Mouse (Mus musculus) erythroid progenitor cell, adult 5-6 weeks (primary cell): ENCODE measurements around the gene Rabif. TPM values are rescaled to one million over a fixed set of nuclear protein-coding genes. Genes with fewer than 3 reads are reported as not detected.

Source experiments
- ATAC-seq: replicated peaks from 2 replicates; pipeline ENCODE4 v1.8.0; 2016; ENCODE audit warnings: moderate number of reproducible peaks, mild to moderate bottlenecking, moderate TSS enrichment, inconsistent platforms; ENCODE audit not compliant: poor library complexity, low FRiP score, severe bottlenecking
- total RNA-seq, 2 experiments: library from RNA; stranded (forward) in 1 of 2; stranded (reverse) in 1 of 2; fragments of 150-400 nt in 1 of 2; fragments of 186-747, 209-891 nt in 1 of 2; gene quantifications; 2 replicates each; pipeline versions ENCODE4 v1.2.3 to v1.2.4; 2015 to 2017; ENCODE audit warnings: low replicate concordance in 2 of 2

Gene Rabif
- total RNA-seq, 2 experiments from 2014 or later, result 3.6 to 18.4 TPM

DNA sequence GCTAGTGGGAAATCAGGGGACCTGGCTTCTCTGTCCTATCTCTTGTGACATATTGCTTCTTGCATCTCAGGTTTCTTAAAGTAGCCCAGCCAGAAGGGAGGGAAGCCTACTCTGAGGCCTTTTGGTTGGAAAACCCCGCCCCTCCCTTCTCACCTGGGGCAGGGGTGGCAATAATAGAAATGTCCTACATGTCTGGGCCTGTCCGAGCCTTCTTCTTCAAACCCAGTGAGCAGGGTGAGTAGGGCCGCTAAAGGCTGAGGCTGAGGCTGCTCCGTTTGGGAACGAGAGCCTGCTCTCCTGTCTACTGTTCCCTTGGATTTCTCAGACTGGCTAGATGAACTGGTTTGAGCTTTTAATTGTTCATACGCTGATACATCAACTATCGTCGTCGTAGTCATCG is 46.2 kb downstream of the Rabif start:
- ATAC-seq, result no peak

DNA sequence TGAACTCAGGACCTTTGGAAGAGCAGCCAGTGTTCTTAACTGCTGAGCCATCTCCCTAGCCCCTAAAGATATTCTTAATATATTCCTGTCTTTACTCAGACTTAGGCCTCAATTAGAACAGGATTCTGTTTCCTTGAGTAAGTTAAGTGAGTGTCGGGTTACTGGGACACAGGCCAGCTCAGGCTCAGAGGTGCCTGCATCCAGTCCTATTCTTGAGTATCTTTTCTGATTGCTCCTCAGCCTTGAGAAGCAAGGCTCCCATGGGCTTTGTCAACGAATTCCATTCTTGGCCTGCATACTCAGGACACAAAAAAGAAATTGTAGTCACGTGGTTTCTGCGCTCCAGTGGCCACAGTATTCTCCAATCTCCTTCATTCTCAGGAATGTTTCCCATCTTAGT is 53.8 kb downstream of the Rabif start:
- ATAC-seq, result no peak

DNA sequence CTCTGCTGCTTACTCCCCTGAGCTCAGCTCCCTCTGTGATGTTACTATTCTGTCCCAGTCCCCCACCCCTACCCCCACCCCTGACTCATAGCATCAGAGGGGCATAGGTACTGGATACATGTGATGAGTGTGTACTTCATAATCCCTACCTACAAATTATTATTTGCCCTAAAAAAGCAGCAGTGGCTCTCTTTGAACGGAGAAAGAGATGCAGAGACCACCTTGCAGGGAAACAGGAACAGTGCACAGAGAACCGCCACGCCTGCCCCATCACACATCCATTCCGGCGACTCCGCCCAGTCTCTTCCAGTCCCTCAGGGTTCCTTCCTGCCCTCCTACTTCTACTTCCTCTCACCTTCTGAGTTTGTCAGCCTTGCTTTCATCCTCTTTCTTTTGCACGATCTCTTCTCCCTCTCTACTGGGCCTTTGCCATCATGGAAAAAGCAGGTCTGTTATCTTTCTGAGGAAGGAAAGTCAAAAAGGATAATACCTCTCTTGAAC is 55.2 kb downstream of the Rabif start, which contains the start of gene Mgat4e:
TSS of gene Mgat4e (minus strand) at position 51 of the 501 bp plus-strand sequence.
- no peak for ATAC-seq

DNA sequence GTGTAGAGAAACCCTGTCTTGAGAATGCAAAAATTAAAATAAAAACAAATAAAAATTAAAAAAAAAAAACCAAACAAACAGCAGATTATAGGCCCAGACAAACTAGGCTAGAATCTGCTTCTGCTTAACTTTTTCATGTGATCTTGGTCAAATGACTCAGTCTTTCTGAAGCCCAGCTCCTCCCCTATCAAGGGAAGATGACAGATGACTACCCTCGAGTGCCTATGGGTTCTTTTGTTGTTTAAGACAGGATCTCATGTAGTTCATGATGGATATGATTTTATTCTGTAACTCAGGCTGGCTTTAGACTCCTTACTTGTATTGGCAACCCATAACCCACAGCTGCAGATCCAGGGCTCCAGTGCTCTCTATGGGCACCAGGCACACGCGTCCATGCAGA is 57.4 kb downstream of the Rabif start:
- ATAC-seq, result no peak

DNA sequence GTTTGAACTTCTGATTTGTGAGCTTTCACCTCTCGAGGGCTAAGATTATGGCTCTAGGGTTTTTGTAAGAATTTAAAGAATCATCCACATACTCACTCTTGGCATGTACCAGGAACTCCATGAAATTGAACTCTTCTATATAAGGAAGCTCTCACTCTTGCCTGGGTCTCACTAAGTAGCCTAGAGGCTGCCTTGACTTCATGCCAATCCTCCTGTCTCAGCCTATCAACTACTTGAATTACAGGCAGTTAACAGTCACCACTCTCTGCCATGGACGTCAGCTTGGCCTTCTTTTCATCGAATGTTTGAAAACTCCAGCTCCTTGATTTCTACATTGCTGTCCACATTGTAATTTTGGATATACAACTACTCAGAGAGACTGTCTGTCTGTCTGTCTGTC is 57.9 kb downstream of the Rabif start:
- no peak for ATAC-seq

DNA sequence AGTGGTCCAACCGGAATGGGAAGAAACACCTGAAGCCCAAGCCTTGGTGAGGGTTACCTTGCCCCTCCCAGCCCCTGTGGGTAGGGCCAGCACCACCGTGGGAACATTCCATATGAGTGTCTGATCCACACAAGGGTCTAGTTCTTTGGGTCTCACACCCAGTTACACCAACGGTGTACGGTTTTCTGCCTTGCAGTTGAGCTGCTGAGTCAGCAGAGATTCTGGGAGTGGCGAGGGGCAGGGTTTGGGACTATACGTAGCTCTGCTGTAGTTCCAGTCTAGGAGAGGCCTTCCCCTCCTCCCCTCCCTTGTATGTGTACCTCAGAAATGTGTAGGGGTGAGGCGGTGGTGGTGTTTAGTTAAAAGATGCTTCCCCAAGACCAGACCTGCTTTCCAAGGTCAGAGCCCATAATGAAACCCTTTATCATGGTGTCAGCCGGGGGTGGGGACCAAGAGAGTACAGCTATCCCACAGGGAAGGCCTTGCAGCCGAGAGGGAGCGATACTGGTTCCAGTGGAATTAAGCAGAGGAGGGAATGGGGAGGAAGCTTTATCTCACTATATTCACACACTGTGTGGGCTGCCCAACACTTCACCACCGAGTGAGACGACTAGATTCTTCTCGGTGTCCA is 60.9 kb downstream of the Rabif start:
- no peak for ATAC-seq

DNA sequence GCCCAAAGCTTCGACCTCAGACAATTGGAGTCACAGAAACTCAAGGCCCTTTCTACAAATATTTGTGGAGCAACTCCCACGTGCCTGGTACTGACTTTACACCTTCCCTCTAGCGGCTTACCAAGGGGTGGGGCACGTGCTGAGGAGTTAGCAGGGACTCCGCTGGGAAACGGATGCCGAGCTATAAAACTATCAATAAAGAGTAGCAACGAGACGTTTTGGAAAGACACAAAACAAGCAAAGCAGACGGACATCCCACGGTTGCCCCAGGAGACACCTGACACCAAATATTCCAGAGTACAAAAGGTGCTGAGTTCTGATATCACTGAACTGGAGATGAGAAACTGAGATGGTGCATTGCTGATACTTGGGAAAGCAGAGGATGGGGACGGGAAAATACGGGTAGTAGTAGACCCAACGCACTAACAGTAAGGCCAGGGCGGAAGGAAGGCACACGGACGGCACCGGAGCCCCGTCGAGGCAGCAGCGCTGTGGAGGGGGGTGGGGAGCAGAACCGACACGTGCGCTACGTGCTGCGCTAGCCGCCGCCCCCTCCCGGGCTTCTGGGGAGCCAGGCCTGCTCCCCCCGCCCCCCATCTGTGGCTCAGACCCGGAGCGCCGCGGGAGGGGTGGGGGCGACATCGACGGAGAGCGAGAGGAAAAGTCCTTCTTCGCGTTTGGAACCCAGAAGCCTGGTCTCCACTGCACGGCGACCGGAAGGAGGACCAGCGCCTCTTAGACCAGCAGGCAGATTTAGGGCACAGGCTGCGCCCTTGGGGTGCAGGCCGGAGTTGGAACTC is 61.6 kb downstream of the Rabif start:
- ATAC-seq, result peak; percentile 12

DNA sequence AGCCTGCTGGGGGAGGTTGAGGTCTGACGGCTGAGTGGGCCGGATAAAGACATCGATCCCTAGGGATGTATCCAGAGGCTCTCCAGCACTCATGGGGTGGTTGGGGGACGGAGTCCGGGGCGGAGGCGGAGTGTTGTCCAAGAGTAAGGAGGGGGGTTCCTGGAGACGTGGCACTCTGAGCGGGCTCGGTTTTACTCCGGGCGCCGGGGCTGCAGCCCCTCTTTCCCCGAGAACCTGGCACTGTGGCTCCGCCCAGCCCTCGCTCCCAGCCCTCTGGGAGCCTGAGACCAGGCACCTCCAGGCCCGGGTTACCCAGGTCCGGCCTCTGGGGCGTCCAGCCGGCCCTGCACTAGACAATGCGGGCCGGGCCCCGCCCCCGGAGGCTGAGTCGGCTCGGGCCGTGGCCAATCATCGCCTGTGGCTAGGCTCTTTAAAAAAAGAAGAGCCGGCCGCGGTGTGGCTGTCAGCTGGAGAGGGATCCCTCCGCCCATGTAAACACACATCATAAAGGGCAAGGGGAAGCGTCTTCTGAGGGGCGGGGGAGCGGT is 62.3 kb downstream of the Rabif start:
- ATAC-seq, result peak; percentile 85

Other genes starting within 250 kb of the Rabif start
- not detected in 2 replicates for gene Myog, start 204.7 kb upstream of the Rabif start, total RNA-seq (2015; ENCODE audit: low replicate concordance)
- gene Myog, start 204.7 kb upstream of the Rabif start, total RNA-seq (2017; ENCODE audit: low replicate concordance), result not detected in 2 replicates
- 0.42 and 0.72 TPM in 2 replicates for gene Ppfia4, start 161.7 kb upstream of the Rabif start, total RNA-seq (2015; ENCODE audit: low replicate concordance)
- 3.0 TPM in 1 of 2 replicates, not detected in the other for gene Ppfia4, start 161.7 kb upstream of the Rabif start, total RNA-seq (2017; ENCODE audit: low replicate concordance)
- gene Tmem183a, start 132.7 kb upstream of the Rabif start, total RNA-seq (2015; ENCODE audit: low replicate concordance), result 52.0 and 62.3 TPM in 2 replicates
- 72.4 and 84.7 TPM in 2 replicates for gene Tmem183a, start 132.7 kb upstream of the Rabif start, total RNA-seq (2017; ENCODE audit: low replicate concordance)
- gene 4933406M09Rik, start 108.7 kb upstream of the Rabif start, total RNA-seq (2015; ENCODE audit: low replicate concordance), result not detected in 2 replicates
- not detected in 2 replicates for gene 4933406M09Rik, start 108.7 kb upstream of the Rabif start, total RNA-seq (2017; ENCODE audit: low replicate concordance)
- gene Cyb5r1, start 89.1 kb upstream of the Rabif start, total RNA-seq (2015; ENCODE audit: low replicate concordance), result 22.3 and 39.0 TPM in 2 replicates
- gene Cyb5r1, start 89.1 kb upstream of the Rabif start, total RNA-seq (2017; ENCODE audit: low replicate concordance), result 12.9 and 30.3 TPM in 2 replicates
- 151 and 153 TPM in 2 replicates for gene Adipor1, start 79.3 kb upstream of the Rabif start, total RNA-seq (2015; ENCODE audit: low replicate concordance)
- gene Adipor1, start 79.3 kb upstream of the Rabif start, total RNA-seq (2017; ENCODE audit: low replicate concordance), result 114 and 119 TPM in 2 replicates
- 134 TPM in 2 replicates for gene Klhl12, start 39.1 kb upstream of the Rabif start, total RNA-seq (2015; ENCODE audit: low replicate concordance)
- gene Klhl12, start 39.1 kb upstream of the Rabif start, total RNA-seq (2017; ENCODE audit: low replicate concordance), result 126 and 208 TPM in 2 replicates
- gene Mgat4e, start 55.0 kb downstream of the Rabif start, total RNA-seq (2015; ENCODE audit: low replicate concordance), result not detected in 2 replicates
- gene Mgat4e, start 55.0 kb downstream of the Rabif start, total RNA-seq (2017; ENCODE audit: low replicate concordance), result not detected in 2 replicates
- gene Kdm5b, start 65.5 kb downstream of the Rabif start, total RNA-seq (2015; ENCODE audit: low replicate concordance), result 5.4 and 20.1 TPM in 2 replicates
- 2.2 and 4.1 TPM in 2 replicates for gene Kdm5b, start 65.5 kb downstream of the Rabif start, total RNA-seq (2017; ENCODE audit: low replicate concordance)
- not detected in 2 replicates for gene Syt2, start 152.0 kb downstream of the Rabif start, total RNA-seq (2015; ENCODE audit: low replicate concordance)
- not detected in 2 replicates for gene Syt2, start 152.0 kb downstream of the Rabif start, total RNA-seq (2017; ENCODE audit: low replicate concordance)